Mouse (Mus musculus): ENCODE measurements around the gene Dolk.

- TF ChIP-seq USF1 (IDR thresholded peaks at IDR 0.05; ENCODE audit: low read depth, low read length) (no peak), ELF1 (IDR thresholded peaks at IDR 0.05; ENCODE audit: low read depth, low read length) (0 out of 2 replicates have a peak, but pooled peaks have one; percentile 26), POLR2A (IDR thresholded peaks at IDR 0.05; ENCODE audit: control insufficient read depth in 1 of 2, insufficient read depth in 1 of 2, low read depth in 1 of 2, low read length in 2 of 2, poor library complexity in 1 of 2) (no peak), E2F4 (IDR thresholded peaks at IDR 0.05; ENCODE audit: borderline replicate concordance, low read depth, low read length) (no peak), MAX (IDR thresholded peaks at IDR 0.05; ENCODE audit: low read length) (no peak), NELFE (IDR thresholded peaks at IDR 0.05; ENCODE audit: low read depth, low read length) (no peak), MXI1 (IDR thresholded peaks at IDR 0.05; ENCODE audit: low read depth, low read length) (no peak), MYC (IDR thresholded peaks at IDR 0.05; ENCODE audit: low read depth, low read length) (no peak), TCF12 (IDR thresholded peaks at IDR 0.05; ENCODE audit: low read depth, low read length) (no peak), SMC3 (IDR thresholded peaks at IDR 0.05; ENCODE audit: low read depth, low read length) (no peak), GATA1 (IDR thresholded peaks at IDR 0.05; ENCODE audit: low read depth, low read length) (no peak), CHD2 (IDR thresholded peaks at IDR 0.05; ENCODE audit: low read length) (no peak), EP300 (IDR thresholded peaks at IDR 0.05; ENCODE audit: low read depth in 1 of 2, low read length in 2 of 2) (no peak)
These were observed 34.6 kb downstream of the Dolk start for GRCm38 (mm10) chr2:30251417-30252104.
